Mouse (Mus musculus): ENCODE measurements around the gene Bcl11a.

DNA sequence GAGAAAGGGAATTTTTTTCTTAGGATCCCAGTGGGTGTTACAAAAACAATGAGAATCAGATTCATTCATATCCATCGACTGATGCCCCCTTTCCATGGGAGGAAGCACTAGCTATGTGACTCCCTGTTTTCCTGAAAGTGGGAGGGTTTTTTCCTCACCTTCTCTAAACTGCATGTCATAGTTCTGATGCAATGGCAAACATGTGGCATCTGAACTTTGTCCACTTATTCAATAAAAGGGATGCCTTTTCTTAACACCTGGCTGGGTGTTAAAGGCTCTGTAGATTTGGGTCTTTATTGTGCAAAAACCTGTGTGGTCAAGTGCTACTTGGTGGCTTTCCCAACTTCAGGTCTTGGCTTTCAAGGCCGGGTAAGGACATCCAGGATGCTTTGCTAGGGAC is 57.4 kb downstream of the Bcl11a start:
- TF ChIP-seq ZC3H11A (IDR thresholded peaks at IDR 0.05; ENCODE audit: borderline replicate concordance, low read depth, low read length) (no peak), HCFC1 (IDR thresholded peaks at IDR 0.05; ENCODE audit: borderline replicate concordance, insufficient read depth, low read length) (no peak), CHD2 (IDR thresholded peaks at IDR 0.05; ENCODE audit: low read depth, low read length) (no peak), ZNF384 (IDR thresholded peaks at IDR 0.05; ENCODE audit: low read depth, low read length) (no peak), MAFK (IDR thresholded peaks at IDR 0.05; ENCODE audit: insufficient read depth, low read depth, low read length) (no peak)

Measured in ES-E14 (cell line).